Mouse (Mus musculus): Measurements from ENCODE around the gene Ifnlr1. TPM values are rescaled to one million over a fixed set of nuclear protein-coding genes. Genes with fewer than 3 reads are reported as not detected.

Gene Ifnlr1
- polyA plus RNA-seq, 1 experiment from 2014 or later, result 1.6 TPM

GRCm38 (mm10) chr4:135679316-135679715 lies 6.8 kb upstream of the Ifnlr1 start:
- no peaks in the 10 kb centered on the region for H3K27me3 ChIP-seq (ENCODE audit: control insufficient read depth, insufficient read depth, low read length)
- H3K9ac ChIP-seq (ENCODE audit: low read length), result no peak overlapping the region
- ATAC-seq (ENCODE audit: insufficient read depth, low FRiP score), result no peak
- no peak overlapping the region for H3K4me2 ChIP-seq (ENCODE audit: low read depth, low read length)
- H3K4me3 ChIP-seq (replicated peaks; ENCODE audit: low read length), result no peak overlapping the region
- no peak overlapping the region for H3K27ac ChIP-seq (ENCODE audit: low read length)
- H3K36me3 ChIP-seq (ENCODE audit: control insufficient read depth, insufficient read depth, low read length), result no peaks in the 10 kb centered on the region
- H3K9me3 ChIP-seq (replicated peaks; ENCODE audit: control insufficient read depth, low read length), result no peaks in the 10 kb centered on the region
- 64% methylated on average over 4 of the region's 4 CpGs for WGBS
- H3K4me1 ChIP-seq (ENCODE audit: control insufficient read depth, insufficient read depth, low read length), result no peaks in the 10 kb centered on the region

- Histone ChIP-seq H3K4me3 (replicated peaks; ENCODE audit: low read length) (no peak overlapping the region), H3K27ac (ENCODE audit: low read length) (no peak overlapping the region), H3K4me2 (ENCODE audit: low read depth, low read length) (no peak overlapping the region), H3K27me3 (ENCODE audit: control insufficient read depth, insufficient read depth, low read length) (no peaks in the 10 kb centered on the region), H3K9ac (ENCODE audit: low read length) (no peak overlapping the region), H3K36me3 (ENCODE audit: control insufficient read depth, insufficient read depth, low read length) (no peaks in the 10 kb centered on the region), H3K9me3 (replicated peaks; ENCODE audit: control insufficient read depth, low read length) (no peaks in the 10 kb centered on the region), H3K4me1 (ENCODE audit: control insufficient read depth, insufficient read depth, low read length) (no peaks in the 10 kb centered on the region)
- 76% methylated on average over 5 of the region's 5 CpGs for WGBS
- ATAC-seq (ENCODE audit: insufficient read depth, low FRiP score), result no peak
These were observed 4.3 kb upstream of the Ifnlr1 start for GRCm38 (mm10) chr4:135681789-135682188.

- 13% methylated on average over 4 of the region's 4 CpGs for WGBS
These were observed 2.5 kb upstream of the Ifnlr1 start for GRCm38 (mm10) chr4:135683553-135683952.

GRCm38 (mm10) chr4:135684731-135685130 lies 1.4 kb upstream of the Ifnlr1 start:
- Histone ChIP-seq H3K4me1 (ENCODE audit: control insufficient read depth, insufficient read depth, low read length) (no peaks in the 10 kb centered on the region), H3K4me3 (replicated peaks; ENCODE audit: low read length) (no peak overlapping the region), H3K4me2 (ENCODE audit: low read depth, low read length) (no peak overlapping the region), H3K27ac (ENCODE audit: low read length) (no peak overlapping the region), H3K36me3 (ENCODE audit: control insufficient read depth, insufficient read depth, low read length) (no peaks in the 10 kb centered on the region), H3K27me3 (ENCODE audit: control insufficient read depth, insufficient read depth, low read length) (peaks cover 4% of the 10 kb centered on the region; the same call in 1 of the 2 replicates), H3K9me3 (replicated peaks; ENCODE audit: control insufficient read depth, low read length) (no peaks in the 10 kb centered on the region), H3K9ac (ENCODE audit: low read length) (no peak overlapping the region)
- 27% methylated on average over 3 of the region's 3 CpGs for WGBS
- ATAC-seq (ENCODE audit: insufficient read depth, low FRiP score), result no peak

More at GRCm38 (mm10) chr4:135683553-135683952, 2.5 kb upstream of the Ifnlr1 start:
- no peak overlapping the region for H3K9ac ChIP-seq (ENCODE audit: low read length)
- H3K27me3 ChIP-seq (ENCODE audit: control insufficient read depth, insufficient read depth, low read length), result peaks cover 4% of the 10 kb centered on the region; the same call in 1 of the 2 replicates
- H3K36me3 ChIP-seq (ENCODE audit: control insufficient read depth, insufficient read depth, low read length), result no peaks in the 10 kb centered on the region
- no peak overlapping the region for H3K4me3 ChIP-seq (replicated peaks; ENCODE audit: low read length)
- H3K4me1 ChIP-seq (ENCODE audit: control insufficient read depth, insufficient read depth, low read length), result no peaks in the 10 kb centered on the region
- no peak overlapping the region for H3K4me2 ChIP-seq (ENCODE audit: low read depth, low read length)
- no peak overlapping the region for H3K27ac ChIP-seq (ENCODE audit: low read length)
- no peaks in the 10 kb centered on the region for H3K9me3 ChIP-seq (replicated peaks; ENCODE audit: control insufficient read depth, low read length)
- ATAC-seq (ENCODE audit: insufficient read depth, low FRiP score), result no peak; the same call in 1 of the 2 replicates

GRCm38 (mm10) chr4:135686568-135686953 lies 474 bp downstream of the Ifnlr1 start:
- Histone ChIP-seq H3K27me3 (ENCODE audit: control insufficient read depth, insufficient read depth, low read length) (peaks cover 4% of the 10 kb centered on the region; the same call in 1 of the 2 replicates), H3K4me1 (ENCODE audit: control insufficient read depth, insufficient read depth, low read length) (no peaks in the 10 kb centered on the region), H3K27ac (ENCODE audit: low read length) (peak overlapping the region; percentile 61; the same call in 1 of the 2 replicates), H3K4me3 (replicated peaks; ENCODE audit: low read length) (peak overlapping the region; percentile 63), H3K9me3 (replicated peaks; ENCODE audit: control insufficient read depth, low read length) (no peaks in the 10 kb centered on the region), H3K4me2 (ENCODE audit: low read depth, low read length) (peak overlapping the region; percentile 92), H3K36me3 (ENCODE audit: control insufficient read depth, insufficient read depth, low read length) (no peaks in the 10 kb centered on the region), H3K9ac (ENCODE audit: low read length) (peak overlapping the region; percentile 76)
- ATAC-seq (ENCODE audit: insufficient read depth, low FRiP score), result no peak; the same call in 1 of the 2 replicates
- under 1% methylated on average over 21 of the region's 21 CpGs for WGBS

- Histone ChIP-seq H3K4me2 (ENCODE audit: low read depth, low read length) (no peak overlapping the region), H3K27me3 (ENCODE audit: control insufficient read depth, insufficient read depth, low read length) (peaks cover 4% of the 10 kb centered on the region; the same call in 1 of the 2 replicates), H3K4me3 (replicated peaks; ENCODE audit: low read length) (no peak overlapping the region), H3K9me3 (replicated peaks; ENCODE audit: control insufficient read depth, low read length) (no peaks in the 10 kb centered on the region), H3K36me3 (ENCODE audit: control insufficient read depth, insufficient read depth, low read length) (no peaks in the 10 kb centered on the region), H3K27ac (ENCODE audit: low read length) (no peak overlapping the region), H3K4me1 (ENCODE audit: control insufficient read depth, insufficient read depth, low read length) (no peaks in the 10 kb centered on the region), H3K9ac (ENCODE audit: low read length) (no peak overlapping the region)
- no peak for ATAC-seq (ENCODE audit: insufficient read depth, low FRiP score)
- 88% methylated on average over 7 of the region's 7 CpGs for WGBS
These were observed 3.7 kb downstream of the Ifnlr1 start for GRCm38 (mm10) chr4:135689797-135690196.

- Histone ChIP-seq H3K9ac (ENCODE audit: low read length) (no peak overlapping the region), H3K27ac (ENCODE audit: low read length) (no peak overlapping the region), H3K4me3 (replicated peaks; ENCODE audit: low read length) (no peak overlapping the region), H3K36me3 (ENCODE audit: control insufficient read depth, insufficient read depth, low read length) (no peaks in the 10 kb centered on the region), H3K9me3 (replicated peaks; ENCODE audit: control insufficient read depth, low read length) (no peaks in the 10 kb centered on the region), H3K4me1 (ENCODE audit: control insufficient read depth, insufficient read depth, low read length) (no peaks in the 10 kb centered on the region), H3K4me2 (ENCODE audit: low read depth, low read length) (no peak overlapping the region), H3K27me3 (ENCODE audit: control insufficient read depth, insufficient read depth, low read length) (peaks cover 4% of the 10 kb centered on the region; the same call in 1 of the 2 replicates)
- WGBS, result 66% methylated on average over 11 of the region's 11 CpGs
- ATAC-seq (ENCODE audit: insufficient read depth, low FRiP score), result no peak
These were observed 4.2 kb downstream of the Ifnlr1 start for GRCm38 (mm10) chr4:135690241-135690640.

GRCm38 (mm10) chr4:135692916-135693315 lies 6.8 kb downstream of the Ifnlr1 start:
- Histone ChIP-seq H3K36me3 (ENCODE audit: control insufficient read depth, insufficient read depth, low read length) (no peaks in the 10 kb centered on the region), H3K9me3 (replicated peaks; ENCODE audit: control insufficient read depth, low read length) (no peaks in the 10 kb centered on the region), H3K9ac (ENCODE audit: low read length) (no peak overlapping the region), H3K4me1 (ENCODE audit: control insufficient read depth, insufficient read depth, low read length) (no peaks in the 10 kb centered on the region), H3K27ac (ENCODE audit: low read length) (no peak overlapping the region), H3K4me3 (replicated peaks; ENCODE audit: low read length) (no peak overlapping the region), H3K27me3 (ENCODE audit: control insufficient read depth, insufficient read depth, low read length) (no peaks in the 10 kb centered on the region), H3K4me2 (ENCODE audit: low read depth, low read length) (no peak overlapping the region)
- 66% methylated on average over 4 of the region's 4 CpGs for WGBS
- ATAC-seq (ENCODE audit: insufficient read depth, low FRiP score), result no peak

GRCm38 (mm10) chr4:135698498-135698897 lies 12.4 kb downstream of the Ifnlr1 start:
- Histone ChIP-seq H3K36me3 (ENCODE audit: control insufficient read depth, insufficient read depth, low read length) (no peaks in the 10 kb centered on the region), H3K9ac (ENCODE audit: low read length) (no peak overlapping the region), H3K4me1 (ENCODE audit: control insufficient read depth, insufficient read depth, low read length) (no peaks in the 10 kb centered on the region), H3K27ac (ENCODE audit: low read length) (no peak overlapping the region), H3K4me3 (replicated peaks; ENCODE audit: low read length) (no peak overlapping the region), H3K9me3 (replicated peaks; ENCODE audit: control insufficient read depth, low read length) (no peaks in the 10 kb centered on the region), H3K27me3 (ENCODE audit: control insufficient read depth, insufficient read depth, low read length) (no peaks in the 10 kb centered on the region), H3K4me2 (ENCODE audit: low read depth, low read length) (no peak overlapping the region)
- ATAC-seq (ENCODE audit: insufficient read depth, low FRiP score), result no peak; the same call in 1 of the 2 replicates
- WGBS, result 70% methylated on average over 7 of the region's 7 CpGs

Data from stomach, embryonic 16.5 days (tissue).